ENCODE assay signal across 16 mouse cellular contexts in the genomic region with DNA sequence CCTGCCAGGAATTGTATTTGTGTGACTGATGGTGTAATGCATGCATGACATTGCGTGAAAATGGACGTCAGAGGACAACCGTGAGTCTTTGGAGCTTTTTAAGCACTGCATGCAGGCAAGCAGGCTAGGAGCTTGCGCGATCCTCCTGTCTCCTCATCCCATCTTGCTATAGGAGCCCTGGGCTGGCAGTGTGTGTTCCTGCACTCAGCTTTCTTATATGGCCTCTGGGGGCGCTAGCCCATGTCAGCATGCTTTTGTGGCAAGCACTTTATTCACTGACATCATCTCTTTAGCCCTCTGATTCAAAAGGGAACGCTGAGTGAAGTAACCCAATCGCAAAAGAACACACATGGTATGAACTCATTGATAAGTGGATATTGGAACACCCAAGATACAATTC.
DNase-seq lines count a peak whose midpoint lies in the region; ATAC-seq and TF ChIP-seq lines count a peak whose summit lies in the region.
"Had no signal": no experiment of that assay in that cellular context is flagged by ENCODE, and none has a peak within 500 bp of the region (broad histone marks: within the 10 kb centered on the region; RNA-seq: fewer than 3 reads in every experiment).

No protein-coding gene starts in this region.

- H3K27ac ChIP-seq in hindbrain, embryonic 10.5 days = no peak overlapping the region
- H3K27ac ChIP-seq in hindbrain, embryonic 11.5 days (ENCODE audit: low read depth, low read length) = no peak overlapping the region
- no peak overlapping the region for H3K27ac ChIP-seq in lung, embryonic 14.5 days (ENCODE audit: low read depth)
- H3K27ac ChIP-seq: embryonic facial prominence, embryonic 13.5 days; heart, embryonic 15.5 days; stomach, embryonic 15.5 days had no signal

- no peaks in the 10 kb centered on the region for H3K27me3 ChIP-seq in hindbrain, embryonic 10.5 days (ENCODE audit: insufficient read depth, poor library complexity, severe bottlenecking)
- no peaks in the 10 kb centered on the region for H3K27me3 ChIP-seq in hindbrain, embryonic 11.5 days (ENCODE audit: control insufficient read depth, insufficient read depth, low read length)
- H3K27me3 ChIP-seq in lung, embryonic 14.5 days (ENCODE audit: insufficient read depth, low read length) = no peaks in the 10 kb centered on the region
- no peaks in the 10 kb centered on the region for H3K27me3 ChIP-seq in Patski
- H3K27me3 ChIP-seq: embryonic facial prominence, embryonic 13.5 days; heart, embryonic 15.5 days; stomach, embryonic 15.5 days had no signal

- peaks cover 43% of the 10 kb centered on the region for H3K4me1 ChIP-seq in hindbrain, embryonic 10.5 days (replicated peaks)
- 0 out of 2 replicates have a peak, but pooled peaks cover 2% of the 10 kb centered on the region for H3K4me1 ChIP-seq in hindbrain, embryonic 11.5 days (replicated peaks; ENCODE audit: control insufficient read depth, insufficient read depth, low read length)
- H3K4me1 ChIP-seq in lung, embryonic 14.5 days (ENCODE audit: insufficient read depth) = no peaks in the 10 kb centered on the region

- in situ Hi-C loops in Patski (cut with MboI; ENCODE audit: low pct_unique_long_range_greater_than_20kb) = no loop called here

- TF ChIP-seq CTCF in lung, embryonic 14.5 days (IDR thresholded peaks at IDR 0.05; ENCODE audit: low read depth) = peak; percentile 53
- peak; percentile 52 for TF ChIP-seq CTCF in Patski (IDR thresholded peaks at IDR 0.05)

- 77% methylated on average over 8 of the region's 8 CpGs for WGBS in hindbrain, embryonic 10.5 days
- 76% methylated on average over 8 of the region's 8 CpGs for WGBS in hindbrain, embryonic 11.5 days
- 70% methylated on average over 8 of the region's 8 CpGs for WGBS in lung, embryonic 14.5 days

- H3K9ac ChIP-seq in hindbrain, embryonic 11.5 days (ENCODE audit: low read depth, low read length) = no peak overlapping the region
- H3K9ac ChIP-seq in lung, embryonic 14.5 days = no peak overlapping the region
- H3K9ac ChIP-seq: embryonic facial prominence, embryonic 13.5 days; heart, embryonic 15.5 days; stomach, embryonic 15.5 days had no signal

- DNase-seq in hindbrain, embryonic 10.5 days (ENCODE audit: low spot score) = peak; percentile 26
- no peak for DNase-seq in hindbrain, embryonic 11.5 days (ENCODE audit: low spot score)
- peak; percentile 33 for DNase-seq in lung, embryonic 14.5 days
- DNase-seq in lung, adult 18-20 months = no peak
- no peak for DNase-seq in Patski (ENCODE audit: low read depth, low spot score)
- DNase-seq in retina, embryonic 14.5 days (ENCODE audit: low spot score) = peak; percentile 34
- DNase-seq in spleen, postnatal 14 days (ENCODE audit: low spot score in 2 of 2) = no peak
- DNase-seq: cerebellum, adult 9-10 months; gastrocnemius, postnatal 25 days; kidney, postnatal 36 days; thymus, postnatal 36 days had no signal

- no peak overlapping the region for H3K4me2 ChIP-seq in hindbrain, embryonic 11.5 days (replicated peaks; ENCODE audit: low read depth, low read length)
- no peak overlapping the region for H3K4me2 ChIP-seq in lung, embryonic 14.5 days
- H3K4me2 ChIP-seq: embryonic facial prominence, embryonic 13.5 days; heart, embryonic 15.5 days; stomach, embryonic 15.5 days had no signal

- no peaks in the 10 kb centered on the region for H3K36me3 ChIP-seq in hindbrain, embryonic 10.5 days
- H3K36me3 ChIP-seq in hindbrain, embryonic 11.5 days (ENCODE audit: control insufficient read depth, insufficient read depth, low read length) = no peaks in the 10 kb centered on the region
- H3K36me3 ChIP-seq in lung, embryonic 14.5 days (ENCODE audit: insufficient read depth) = no peaks in the 10 kb centered on the region
- H3K36me3 ChIP-seq: embryonic facial prominence, embryonic 13.5 days; heart, embryonic 15.5 days; stomach, embryonic 15.5 days had no signal

- POLR2A ChIA-PET in Patski (lab: Charles Lee) = no interaction called here

- H3K9me3 ChIP-seq in hindbrain, embryonic 10.5 days = no peaks in the 10 kb centered on the region
- H3K9me3 ChIP-seq in hindbrain, embryonic 11.5 days (ENCODE audit: control insufficient read depth, low read length) = no peaks in the 10 kb centered on the region
- H3K9me3 ChIP-seq in lung, embryonic 14.5 days (ENCODE audit: low read depth, low read length) = no peaks in the 10 kb centered on the region
- H3K9me3 ChIP-seq: embryonic facial prominence, embryonic 13.5 days; heart, embryonic 15.5 days; stomach, embryonic 15.5 days had no signal

- CTCF ChIA-PET in Patski (lab: Charles Lee) = no interaction called here

- no peak for ATAC-seq in hindbrain, embryonic 11.5 days (ENCODE audit: low FRiP score)
- ATAC-seq in lung, embryonic 14.5 days (ENCODE audit: insufficient read depth) = no peak
- no peak for ATAC-seq in Patski
- ATAC-seq: forebrain, embryonic 14.5 days; inflammation-experienced regulatory T-cells, adult 6 months had no signal

- no peak overlapping the region for H3K4me3 ChIP-seq in hindbrain, embryonic 10.5 days
- H3K4me3 ChIP-seq in hindbrain, embryonic 11.5 days (ENCODE audit: low read depth, low read length) = no peak overlapping the region
- H3K4me3 ChIP-seq in lung, embryonic 14.5 days (ENCODE audit: low read depth, low read length) = no peak overlapping the region
- H3K4me3 ChIP-seq: embryonic facial prominence, embryonic 13.5 days; heart, embryonic 15.5 days; stomach, embryonic 15.5 days had no signal

Comparison
In these comparisons a context has a peak if more than half of its experiments do, and no peak if none do; other contexts are left out.
1. DNase-seq: peak in hindbrain, embryonic 10.5 days (single experiment), lung, embryonic 14.5 days (single experiment) and retina, embryonic 14.5 days (single experiment); none in hindbrain, embryonic 11.5 days (single experiment), lung, adult 18-20 months (0 of 2), Patski (single experiment) and spleen, postnatal 14 days (0 of 2).